In genomic region chr4:127600919-127601318, GRCm38 (mm10) we compare ENCODE assay signal across 15 mouse cellular contexts.
A peak's percentile ranks its signal among the peaks of the same experiment; 100 is the strongest.
DNase-seq lines count a peak whose midpoint lies in the region; ATAC-seq lines count a peak whose summit lies in the region.
"Had no signal": no experiment of that assay in that cellular context is flagged by ENCODE, and none has a peak within 500 bp of the region (broad histone marks: within the 10 kb centered on the region; RNA-seq: fewer than 3 reads in every experiment).

No protein-coding gene starts in this region.

- peak; percentile 50; the same call in 1 of the 2 replicates for ATAC-seq in forebrain, embryonic 16.5 days
- 0 out of 2 replicates have a peak, but pooled peaks have one; percentile 21 for ATAC-seq in neural tube, embryonic 15.5 days (ENCODE audit: low FRiP score)
- no peak for ATAC-seq in kidney, embryonic 14.5 days (ENCODE audit: low FRiP score, low TSS enrichment)

- no peaks in the 10 kb centered on the region for H3K9me3 ChIP-seq in forebrain, embryonic 16.5 days (ENCODE audit: control insufficient read depth, low read length)
- H3K9me3 ChIP-seq in neural tube, embryonic 15.5 days (replicated peaks) = no peaks in the 10 kb centered on the region
- no peaks in the 10 kb centered on the region for H3K9me3 ChIP-seq in kidney, embryonic 14.5 days (ENCODE audit: control insufficient read depth, low read length)
- H3K9me3 ChIP-seq: limb, embryonic 12.5 days; midbrain, embryonic 12.5 days had no signal

- no peak overlapping the region for H3K4me2 ChIP-seq in forebrain, embryonic 16.5 days (ENCODE audit: low read length)
- H3K4me2 ChIP-seq in neural tube, embryonic 15.5 days = no peak overlapping the region
- H3K4me2 ChIP-seq in kidney, embryonic 14.5 days (replicated peaks; ENCODE audit: low read depth, low read length) = no peak overlapping the region
- H3K4me2 ChIP-seq: limb, embryonic 12.5 days; midbrain, embryonic 12.5 days had no signal

- peak overlapping the region; percentile 39; the same call in 1 of the 2 replicates for H3K27ac ChIP-seq in forebrain, embryonic 16.5 days (ENCODE audit: low read length)
- H3K27ac ChIP-seq in neural tube, embryonic 15.5 days (replicated peaks) = no peak overlapping the region
- no peak overlapping the region for H3K27ac ChIP-seq in kidney, embryonic 14.5 days (ENCODE audit: low read depth, low read length)
- H3K27ac ChIP-seq: heart, adult 2 months; limb, embryonic 12.5 days; midbrain, embryonic 12.5 days had no signal

- peaks cover 3% of the 10 kb centered on the region; the same call in 1 of the 2 replicates for H3K4me1 ChIP-seq in forebrain, embryonic 16.5 days (replicated peaks; ENCODE audit: control insufficient read depth, insufficient read depth, low read length)
- H3K4me1 ChIP-seq in neural tube, embryonic 15.5 days = peaks cover 17% of the 10 kb centered on the region
- no peaks in the 10 kb centered on the region for H3K4me1 ChIP-seq in kidney, embryonic 14.5 days (ENCODE audit: control insufficient read depth, insufficient read depth, low read length)
- H3K4me1 ChIP-seq: limb, embryonic 12.5 days had no signal

- no peak overlapping the region for H3K4me3 ChIP-seq in forebrain, embryonic 16.5 days (replicated peaks; ENCODE audit: low read length)
- H3K4me3 ChIP-seq in neural tube, embryonic 15.5 days (replicated peaks) = no peak overlapping the region
- H3K4me3 ChIP-seq in kidney, embryonic 14.5 days (ENCODE audit: low read length) = no peak overlapping the region
- H3K4me3 ChIP-seq: heart, adult 2 months; limb, embryonic 12.5 days; midbrain, embryonic 12.5 days had no signal

- H3K27me3 ChIP-seq in forebrain, embryonic 16.5 days (replicated peaks; ENCODE audit: control insufficient read depth, insufficient read depth, low read length) = no peaks in the 10 kb centered on the region
- no peaks in the 10 kb centered on the region for H3K27me3 ChIP-seq in neural tube, embryonic 15.5 days (replicated peaks)
- H3K27me3 ChIP-seq in kidney, embryonic 14.5 days (ENCODE audit: control insufficient read depth, insufficient read depth, low read length) = no peaks in the 10 kb centered on the region
- H3K27me3 ChIP-seq: limb, embryonic 12.5 days had no signal

- H3K36me3 ChIP-seq in forebrain, embryonic 16.5 days (ENCODE audit: control insufficient read depth, insufficient read depth) = no peaks in the 10 kb centered on the region
- H3K36me3 ChIP-seq in neural tube, embryonic 15.5 days = no peaks in the 10 kb centered on the region
- no peaks in the 10 kb centered on the region for H3K36me3 ChIP-seq in kidney, embryonic 14.5 days (ENCODE audit: control insufficient read depth, insufficient read depth, low read length)
- H3K36me3 ChIP-seq: limb, embryonic 12.5 days; midbrain, embryonic 12.5 days had no signal

- DNase-seq in cerebellum, postnatal 10 days = peak; percentile 62 to 63
- no peak for DNase-seq in cerebellum, adult 9-10 months
- DNase-seq in layer of hippocampus, adult 9-11 months = peak; percentile 78
- no peak for DNase-seq in thymus, postnatal 10 days (ENCODE audit: low spot score in 2 of 2)
- DNase-seq in lung, postnatal 4 days = no peak
- DNase-seq: heart, adult 2 months; heart, postnatal 36 days; kidney, adult 9 months; lung, adult 2 months; thymus, postnatal 4 days had no signal

- WGBS in forebrain, embryonic 16.5 days = 59% methylated on average over 8 of the region's 8 CpGs
- WGBS in neural tube, embryonic 15.5 days = 56% methylated on average over 8 of the region's 8 CpGs
- WGBS in kidney, embryonic 14.5 days = 68% methylated on average over 8 of the region's 8 CpGs

- H3K9ac ChIP-seq in forebrain, embryonic 16.5 days (replicated peaks; ENCODE audit: low read depth, low read length) = no peak overlapping the region
- H3K9ac ChIP-seq in neural tube, embryonic 15.5 days (replicated peaks) = no peak overlapping the region
- H3K9ac ChIP-seq in kidney, embryonic 14.5 days (ENCODE audit: low read depth, low read length) = no peak overlapping the region
- H3K9ac ChIP-seq: limb, embryonic 12.5 days; midbrain, embryonic 12.5 days had no signal

Comparison
In these comparisons a context has a peak if more than half of its experiments do, and no peak if none do; other contexts are left out.
1. DNase-seq: peak in cerebellum, postnatal 10 days (2 of 2) and layer of hippocampus, adult 9-11 months (single experiment); none in cerebellum, adult 9-10 months (single experiment), thymus, postnatal 10 days (0 of 2) and lung, postnatal 4 days (0 of 2).